Mouse (Mus musculus): ENCODE data around the gene Pde10a.
A peak's percentile ranks its signal among the peaks of the same experiment; 100 is the strongest.

DNA sequence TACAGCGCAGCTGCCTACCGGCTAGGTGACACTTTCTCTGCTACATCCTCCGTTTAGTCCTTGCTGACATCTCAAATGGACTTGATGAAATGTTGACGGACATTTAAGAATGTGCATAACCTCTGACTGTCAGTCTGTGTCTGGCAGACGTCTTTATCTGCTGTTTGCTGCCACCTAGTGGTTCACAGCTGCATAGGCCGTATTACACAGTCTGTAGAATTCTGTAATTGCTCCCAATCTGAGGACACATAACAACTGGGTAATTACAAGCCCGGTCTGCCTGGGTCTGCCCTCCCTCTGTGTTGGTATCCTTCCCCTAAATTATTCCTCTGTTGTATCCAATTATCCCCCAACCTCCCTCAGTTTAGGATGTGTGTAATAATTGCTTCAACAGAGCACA is 72.6 kb downstream of the Pde10a start:
- TF ChIP-seq CTCF (IDR thresholded peaks at IDR 0.05): peak; percentile 99
- TF ChIP-seq POLR2A (IDR thresholded peaks at IDR 0.05; ENCODE audit: insufficient read depth, low read depth, low read length): no peak
